Mouse (Mus musculus): ENCODE data around the gene Eps8l3.

DNA sequence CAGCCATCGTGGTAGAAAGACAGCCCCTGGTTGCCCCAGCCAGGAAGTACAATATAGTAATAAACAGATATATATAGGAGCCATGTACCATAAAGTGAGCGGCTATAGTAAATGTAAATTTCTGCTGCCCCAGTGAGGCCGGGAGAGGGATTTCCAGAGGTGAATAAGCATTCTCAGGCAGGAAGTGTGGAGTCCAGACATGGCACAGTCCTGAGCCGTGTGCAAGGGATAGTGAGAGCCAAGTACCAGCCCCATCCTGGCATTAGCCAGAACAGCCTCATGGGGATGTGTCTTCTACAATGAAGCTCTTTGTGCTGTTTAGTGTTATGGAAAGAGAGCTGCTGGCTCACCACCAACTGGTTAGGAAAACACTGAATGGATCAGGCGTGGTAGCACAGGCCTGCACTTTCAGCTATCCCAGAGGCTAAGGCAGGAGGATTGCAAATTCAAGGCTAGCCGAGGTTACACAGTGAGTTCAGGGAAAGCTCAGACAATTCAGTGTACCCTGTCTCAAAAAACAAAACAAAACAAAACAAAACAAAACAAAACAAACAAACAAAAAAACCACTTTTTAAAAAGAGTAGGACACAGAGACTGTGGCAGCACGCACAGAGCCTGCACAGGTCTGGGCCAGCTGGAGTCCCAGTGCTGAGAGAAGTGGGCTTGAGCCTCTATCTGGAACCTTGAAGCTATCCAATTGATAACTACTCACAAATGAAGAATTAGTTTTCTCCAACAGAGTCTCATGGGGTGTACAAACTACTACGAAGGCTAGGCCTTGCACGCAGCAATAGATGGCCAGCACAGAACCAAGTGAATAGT, 10.9 kb downstream of the Eps8l3 start:
- no peak for TF ChIP-seq CTCF (IDR thresholded peaks at IDR 0.05; ENCODE audit: low read depth, low read length)
- no peak for TF ChIP-seq POLR2A (IDR thresholded peaks at IDR 0.05; ENCODE audit: borderline replicate concordance, low read depth, low read length)

Measured in bone marrow macrophage, adult 2 months (primary cell).